Mouse (Mus musculus) neural tube, embryonic 13.5 days (tissue): ENCODE data around the gene Tulp4. TPM values are rescaled to one million over a fixed set of nuclear protein-coding genes. Genes with fewer than 3 reads are reported as not detected.
"Not testable (repeated sequence)": the region's sequence is repeated elsewhere in the genome, so short reads cannot be mapped to it uniquely, and the experiment has no call there.

Experiments
- ATAC-seq: fragments of 200-750 bp; cut with Nextera tagmentation; 2 replicates; pipeline ENCODE4 v1.8.0; 2017; ENCODE audit warnings: low read depth, mild to moderate bottlenecking, moderate TSS enrichment, moderate library complexity
- H3K27ac ChIP-seq: fragments of 300-500 bp; sonication (generic); replicated peaks from 2 replicates; pipeline ENCODE4 v1.5.1; 2015; ENCODE audit warnings: moderate library complexity, mild to moderate bottlenecking, inconsistent platforms
- H3K27me3 ChIP-seq: fragments of 300-500 bp; sonication (generic); 2 replicates; pipeline ENCODE4 v1.6.1; 2015; ENCODE audit warnings: mild to moderate bottlenecking, inconsistent platforms
- H3K36me3 ChIP-seq: fragments of 300-500 bp; sonication (generic); 2 replicates; pipeline ENCODE4 v1.6.1; 2015; ENCODE audit warnings: mild to moderate bottlenecking, inconsistent platforms
- H3K4me1 ChIP-seq: fragments of 300-500 bp; sonication (generic); replicated peaks from 2 replicates; pipeline ENCODE4 v1.6.1; 2015; ENCODE audit warnings: inconsistent platforms
- H3K4me2 ChIP-seq: fragments of 300-500 bp; sonication (generic); 2 replicates; pipeline ENCODE4 v1.6.1; 2015; ENCODE audit warnings: inconsistent platforms, mild to moderate bottlenecking, moderate library complexity
- H3K4me3 ChIP-seq: fragments of 300-500 bp; sonication (generic); 2 replicates; pipeline ENCODE4 v1.5.1; 2015; ENCODE audit warnings: mild to moderate bottlenecking, inconsistent platforms
- H3K9ac ChIP-seq: fragments of 300-500 bp; sonication (generic); 2 replicates; pipeline ENCODE4 v1.6.1; 2015; ENCODE audit warnings: moderate library complexity, mild to moderate bottlenecking, inconsistent platforms
- H3K9me3 ChIP-seq: fragments of 300-500 bp; sonication (generic); 2 replicates; pipeline ENCODE4 v1.6.1; 2016; ENCODE audit warnings: inconsistent platforms
- WGBS: fragments of 180-500 bp; shearing (Covaris S2); methylation state at CpG from one replicate; pipeline ENCODE4 v1.1.7; 2015; 5-methylcytosine and 5-hydroxymethylcytosine counted together
- microRNA-seq: library from miRNA; unstranded; fragments of <30 nt; microRNA quantifications from one replicate; pipeline ENCODE4, GENCODE M21; 2016
- polyA plus RNA-seq: library from polyadenylated mRNA; unstranded; fragments of >200 nt; fragmentation: Nextera tagmentation; extraction: Ambion mirVana; gene quantifications from 2 replicates; pipeline ENCODE4 v1.2.1, GENCODE M21; 2015

Gene Tulp4
- polyA plus RNA-seq, 1 experiment from 2014 or later, result 145 TPM

DNA sequence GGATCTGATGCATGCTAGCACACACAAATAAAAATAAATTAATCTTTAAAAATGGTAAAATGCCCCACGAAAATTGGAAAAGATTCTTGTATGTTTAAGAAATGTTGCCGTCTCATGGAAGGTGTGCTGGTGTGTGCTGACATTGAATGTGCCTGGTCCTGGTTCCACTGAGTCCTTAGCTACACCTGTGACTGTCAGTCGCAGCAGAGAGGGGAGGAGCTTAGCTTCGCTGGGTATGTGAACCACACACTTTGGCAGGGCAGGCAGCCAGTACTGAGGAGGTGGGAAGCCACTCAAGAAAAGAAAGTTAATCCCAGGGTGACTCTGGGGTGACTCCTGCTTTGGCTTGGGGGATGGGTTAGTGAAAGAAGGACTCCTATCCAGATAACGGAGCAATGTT, 187.6 kb downstream of the Tulp4 start:
- no CpG with 5 or more reads among the region's 5 CpGs for WGBS
- H3K27me3 ChIP-seq, H3K36me3 ChIP-seq, H3K9me3 ChIP-seq, H3K4me1 ChIP-seq, H3K9ac ChIP-seq, H3K4me2 ChIP-seq, H3K4me3 ChIP-seq, H3K27ac ChIP-seq, ATAC-seq: not testable (repeated sequence)

DNA sequence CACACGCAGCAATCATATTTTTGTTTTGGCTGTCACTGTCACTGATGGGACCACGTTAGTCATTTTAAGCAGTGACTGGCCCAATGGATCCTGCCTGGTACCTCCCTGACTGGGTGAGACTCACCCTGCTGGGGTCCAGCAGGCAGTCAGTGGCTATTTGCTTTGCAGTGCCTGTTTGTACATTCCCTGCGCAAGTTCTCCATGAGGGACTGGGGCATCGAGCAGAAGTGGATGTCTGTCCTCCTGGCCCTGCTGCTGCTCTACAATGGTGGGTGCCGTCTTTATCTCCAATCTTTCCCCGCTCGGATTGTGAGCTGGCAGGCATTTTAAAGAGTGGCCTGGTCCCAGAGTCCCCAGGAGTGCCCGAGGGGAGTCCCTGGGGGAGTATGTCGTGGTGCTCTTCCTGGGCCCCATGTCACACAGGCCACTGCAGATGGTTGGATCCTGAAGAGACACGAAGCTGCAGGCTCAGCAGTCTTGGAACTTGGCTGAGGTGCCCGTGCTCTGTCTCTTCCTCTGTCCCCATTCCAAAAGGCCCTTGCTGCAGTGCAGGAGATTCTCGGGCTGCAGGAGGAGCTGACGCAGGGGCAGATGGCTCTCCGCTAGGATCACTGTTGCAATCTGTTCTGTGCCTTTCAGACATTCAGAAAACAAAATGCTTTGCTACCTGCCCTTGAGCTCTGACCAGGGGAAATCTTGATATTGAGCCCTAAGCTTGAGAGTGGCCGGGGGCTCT, 191.0 kb downstream of the Tulp4 start:
- 84% methylated on average over 9 of the region's 15 CpGs for WGBS
- not testable (repeated sequence) for H3K9me3 ChIP-seq, ATAC-seq

DNA sequence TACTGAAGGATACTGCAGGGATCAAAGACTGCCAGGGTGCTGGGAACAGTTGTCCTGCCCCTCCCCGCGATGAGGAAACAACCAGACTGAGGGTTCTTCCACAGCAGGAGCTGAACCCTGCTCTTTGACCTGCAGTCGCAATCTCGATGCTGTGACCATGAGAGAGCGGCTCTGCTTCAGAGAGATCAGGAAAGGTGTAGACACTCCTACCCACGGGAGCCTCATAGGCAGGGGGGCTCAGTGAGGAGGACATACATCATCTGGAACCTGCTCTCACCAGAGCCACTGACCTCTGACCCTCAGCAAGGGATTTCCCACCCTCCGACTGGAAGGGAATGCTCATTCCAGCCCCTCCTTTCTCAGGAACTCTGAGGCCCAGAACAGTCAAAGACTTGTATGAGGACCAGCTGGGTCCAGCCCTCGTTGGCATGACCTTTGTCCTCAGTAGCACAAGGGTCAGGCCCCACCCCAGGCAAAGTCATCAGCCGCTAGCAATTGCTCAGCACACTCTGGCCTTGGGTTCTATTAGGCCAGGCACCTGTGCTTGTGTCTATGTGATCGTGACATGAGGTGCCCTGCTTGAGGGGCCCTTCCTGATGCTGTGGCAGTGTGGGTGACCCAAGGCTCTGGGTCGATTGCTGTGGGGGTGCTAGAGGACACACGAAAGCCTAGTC, 194.1 kb downstream of the Tulp4 start:
- 68% methylated on average over 6 of the region's 12 CpGs for WGBS
- not testable (repeated sequence) for ATAC-seq, H3K4me3 ChIP-seq

More for the DNA sequence above, 191.0 kb downstream of the Tulp4 start:
- not testable (repeated sequence) for H3K4me2 ChIP-seq, H3K27me3 ChIP-seq, H3K4me3 ChIP-seq, H3K9ac ChIP-seq, H3K27ac ChIP-seq, H3K4me1 ChIP-seq, H3K36me3 ChIP-seq

More for the DNA sequence above, 194.1 kb downstream of the Tulp4 start:
- not testable (repeated sequence) for H3K27ac ChIP-seq, H3K9me3 ChIP-seq, H3K27me3 ChIP-seq, H3K4me1 ChIP-seq, H3K4me2 ChIP-seq, H3K36me3 ChIP-seq, H3K9ac ChIP-seq

Small RNAs within 50 kb of the gene (microRNA-seq; reads per million reads assigned to microRNA genes)
- not detected for gene Gm22774

Other genes starting within 250 kb of the Tulp4 start
- 1.4 and 1.7 TPM in 2 replicates for gene Synj2, start 165.2 kb upstream of the Tulp4 start, polyA plus RNA-seq
- gene Serac1, start 26.7 kb upstream of the Tulp4 start, polyA plus RNA-seq, result 9.8 and 13.3 TPM in 2 replicates
- 207 and 225 TPM in 2 replicates for gene Gtf2h5, start 26.7 kb upstream of the Tulp4 start, polyA plus RNA-seq
- gene Tmem181a, start 150.4 kb downstream of the Tulp4 start, polyA plus RNA-seq, result 35.8 and 38.5 TPM in 2 replicates
- 55.6 and 56.5 TPM in 2 replicates for gene Dynlt1a, start 211.1 kb downstream of the Tulp4 start, polyA plus RNA-seq